Mouse (Mus musculus) testis, adult 2 months (tissue): ENCODE results near the gene Batf3.

Experiments
- CTCF ChIP-seq: fragments of 200-500 bp; IDR thresholded peaks from 2 replicates; pipeline ENCODE4 v1.5.1; 2012; ENCODE audit warnings: low read depth, mild to moderate bottlenecking, inconsistent platforms, low read length, moderate library complexity; ENCODE audit not compliant: control insufficient read depth, insufficient read depth, insufficient replicate concordance
- POLR2A ChIP-seq: fragments of 200-500 bp; IDR thresholded peaks from 2 replicates; pipeline ENCODE4 v1.6.1; 2012; ENCODE audit warnings: low read depth, mild to moderate bottlenecking, inconsistent platforms, low read length, moderate library complexity; ENCODE audit not compliant: control insufficient read depth

DNA sequence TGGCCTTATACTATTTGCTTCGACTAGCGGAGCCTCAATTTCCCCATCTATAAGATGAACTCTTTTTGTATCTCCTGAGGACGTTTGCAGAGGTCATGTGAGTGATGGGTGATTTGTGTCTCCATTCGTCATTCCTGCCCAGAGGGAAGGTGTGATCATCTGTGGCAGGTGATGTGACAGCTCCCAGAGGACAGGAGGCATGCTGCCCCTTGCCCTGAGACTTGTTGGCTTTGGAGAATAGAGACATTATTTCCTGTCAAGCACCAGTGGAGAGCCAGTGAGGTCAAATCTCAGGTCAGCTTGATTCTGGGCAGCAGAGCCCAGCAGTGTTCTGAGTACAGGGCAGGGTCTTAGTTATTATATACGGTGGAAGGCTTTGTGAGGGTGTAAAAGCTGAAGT lies 1.5 kb downstream of the Batf3 start:
- TF ChIP-seq POLR2A (no peak), CTCF (no peak)
